Comparison of ENCODE assay signal across 21 mouse cellular contexts in the genomic region with DNA sequence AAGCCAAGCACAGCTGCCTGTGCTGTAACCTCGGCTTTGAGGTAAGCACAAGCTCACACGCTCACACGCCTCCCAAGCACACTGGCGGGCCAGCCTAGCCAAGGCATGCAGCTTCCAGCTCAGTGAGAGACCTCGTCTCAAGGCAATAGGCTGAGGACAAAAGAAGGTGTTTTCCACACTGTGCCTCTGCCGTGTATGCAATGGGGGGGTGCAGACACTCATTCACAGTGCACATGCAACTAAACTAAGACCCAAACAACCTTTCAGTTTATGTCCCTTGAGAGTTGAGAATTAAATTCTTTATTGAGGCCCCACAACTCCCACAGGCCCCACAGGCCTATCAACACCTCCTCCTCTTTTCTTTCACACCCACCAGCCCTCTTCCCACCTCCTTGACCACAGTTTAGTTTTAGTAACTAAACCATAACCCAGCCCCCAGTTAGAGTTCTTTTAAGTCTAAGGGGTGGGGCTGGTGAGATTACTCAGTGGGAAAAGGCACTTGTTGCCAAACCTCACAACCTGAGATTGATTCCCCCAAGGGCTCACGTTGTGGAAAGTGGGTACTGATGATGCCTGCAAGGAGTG. TPM values are rescaled to one million over a fixed set of nuclear protein-coding genes. Genes with fewer than 3 reads are reported as not detected.
DNase-seq lines count a peak whose midpoint lies in the region; ATAC-seq and TF ChIP-seq lines count a peak whose summit lies in the region.
"Had no signal": no experiment of that assay in that cellular context is flagged by ENCODE, and none has a peak within 500 bp of the region (broad histone marks: within the 10 kb centered on the region; RNA-seq: fewer than 3 reads in every experiment).

No protein-coding gene starts in this region.

- peak; percentile 10 to 24 for DNase-seq in kidney, postnatal 4 days
- peak; percentile 24 for DNase-seq in T-cell, adult 2 months (ENCODE audit: low spot score)
- no peak for DNase-seq in yolk sac, embryonic 10.5 days (ENCODE audit: low spot score)
- DNase-seq in lung, postnatal 0 days (ENCODE audit: low spot score) = no peak
- DNase-seq in cerebellum, adult 8-10 months = no peak
- DNase-seq: adrenal gland, adult 2 months; cerebellum, adult 2 months; cerebellum, postnatal 36 days; heart, postnatal 14 days; left cerebral cortex, postnatal 4 days; lung, postnatal 14 days; thymus, adult 18-20 months; thymus, postnatal 4 days had no signal

- TF ChIP-seq EP300 in lung, postnatal 0 days (IDR thresholded peaks at IDR 0.05) = no peak

- peaks cover 29% of the 10 kb centered on the region for H3K4me1 ChIP-seq in kidney, embryonic 15.5 days
- H3K4me1 ChIP-seq in lung, postnatal 0 days (ENCODE audit: insufficient read depth, low read depth, low read length) = no peaks in the 10 kb centered on the region
- H3K4me1 ChIP-seq: forebrain, embryonic 13.5 days; hindbrain, embryonic 13.5 days; intestine, embryonic 15.5 days; midbrain, embryonic 12.5 days had no signal

- no peaks in the 10 kb centered on the region for H3K36me3 ChIP-seq in kidney, embryonic 15.5 days
- H3K36me3 ChIP-seq in lung, postnatal 0 days (ENCODE audit: insufficient read depth, low read length) = no peaks in the 10 kb centered on the region
- H3K36me3 ChIP-seq: heart, embryonic 12.5 days; hindbrain, embryonic 13.5 days; intestine, embryonic 15.5 days; midbrain, embryonic 12.5 days had no signal

- no peaks in the 10 kb centered on the region for H3K9me3 ChIP-seq in kidney, embryonic 15.5 days (replicated peaks)
- no peaks in the 10 kb centered on the region for H3K9me3 ChIP-seq in lung, postnatal 0 days (ENCODE audit: low read length)
- H3K9me3 ChIP-seq: forebrain, embryonic 13.5 days; heart, embryonic 12.5 days; hindbrain, embryonic 13.5 days; intestine, embryonic 15.5 days; midbrain, embryonic 12.5 days had no signal

- no peak overlapping the region; the same call in 1 of the 2 replicates for H3K27ac ChIP-seq in kidney, embryonic 15.5 days
- no peak overlapping the region for H3K27ac ChIP-seq in lung, postnatal 0 days (ENCODE audit: low read length)
- H3K27ac ChIP-seq: forebrain, embryonic 13.5 days; hindbrain, embryonic 13.5 days; intestine, embryonic 15.5 days; midbrain, embryonic 12.5 days had no signal

- TF ChIP-seq CTCF in lung, postnatal 0 days (IDR thresholded peaks at IDR 0.05) = no peak

- ATAC-seq in kidney, embryonic 15.5 days (replicated peaks; ENCODE audit: low FRiP score) = no peak
- peak; percentile 59 for ATAC-seq in CD4-positive, CD25-positive, alpha-beta regulatory T cell, adult 4 months
- ATAC-seq in monocyte, adult 5-6 weeks (replicated peaks; ENCODE audit: insufficient number of reproducible peaks, low FRiP score, low TSS enrichment, poor library complexity, severe bottlenecking) = peak; percentile 58; the same call in 1 of the 2 replicates
- ATAC-seq in lung, postnatal 0 days = no peak
- ATAC-seq: forebrain, embryonic 13.5 days; intestine, embryonic 15.5 days had no signal

- no peak overlapping the region for H3K4me2 ChIP-seq in kidney, embryonic 15.5 days
- H3K4me2 ChIP-seq in lung, postnatal 0 days (replicated peaks; ENCODE audit: low read depth, low read length) = no peak overlapping the region
- H3K4me2 ChIP-seq: forebrain, embryonic 13.5 days; heart, embryonic 12.5 days; hindbrain, embryonic 13.5 days; intestine, embryonic 15.5 days; midbrain, embryonic 12.5 days had no signal

- WGBS in kidney, embryonic 15.5 days = 55% methylated on average over 7 of the region's 7 CpGs
- 57% methylated on average over 7 of the region's 7 CpGs for WGBS in lung, postnatal 0 days

- H3K27me3 ChIP-seq in kidney, embryonic 15.5 days = no peaks in the 10 kb centered on the region
- no peaks in the 10 kb centered on the region for H3K27me3 ChIP-seq in lung, postnatal 0 days (replicated peaks; ENCODE audit: insufficient read depth, low read length)
- H3K27me3 ChIP-seq: forebrain, embryonic 13.5 days; heart, embryonic 12.5 days; hindbrain, embryonic 13.5 days; intestine, embryonic 15.5 days; midbrain, embryonic 12.5 days had no signal

- H3K4me3 ChIP-seq in kidney, embryonic 15.5 days (replicated peaks) = no peak overlapping the region
- H3K4me3 ChIP-seq in lung, postnatal 0 days (ENCODE audit: low read depth, low read length) = no peak overlapping the region
- H3K4me3 ChIP-seq: forebrain, embryonic 13.5 days; heart, embryonic 12.5 days; hindbrain, embryonic 13.5 days; intestine, embryonic 15.5 days; midbrain, embryonic 12.5 days had no signal

- no peak overlapping the region for H3K9ac ChIP-seq in kidney, embryonic 15.5 days
- no peak overlapping the region for H3K9ac ChIP-seq in lung, postnatal 0 days (replicated peaks; ENCODE audit: low read depth)
- H3K9ac ChIP-seq: forebrain, embryonic 13.5 days; heart, embryonic 12.5 days; hindbrain, embryonic 13.5 days; intestine, embryonic 15.5 days; midbrain, embryonic 12.5 days had no signal

RNA-seq across cellular contexts. Expression of gene Ppp4r2, which starts 8.9 kb away (rescaled TPM):
- 21.5 and 22.6 TPM in 2 replicates for polyA plus RNA-seq in kidney, embryonic 15.5 days (2015; fragmentation: Nextera tagmentation; extraction: Ambion mirVana)
- polyA plus RNA-seq in CD4-positive, CD25-positive, alpha-beta regulatory T cell, adult 4 months (2017; shearing (Covaris generic)) = 10 to 100 TPM; 23.9 to 41.8 TPM
- 121 to 148 TPM (median 146 TPM) in 3 replicates for total RNA-seq in monocyte, adult 5-6 weeks (2017)
- polyA plus RNA-seq in lung, postnatal 0 days (2015; fragmentation: Nextera tagmentation; extraction: Ambion mirVana) = 12.1 and 14.3 TPM in 2 replicates

Comparison
In these comparisons a context has a peak if more than half of its experiments do, and no peak if none do; other contexts are left out.
1. DNase-seq: peak in kidney, postnatal 4 days (2 of 2) and T-cell, adult 2 months (single experiment); none in yolk sac, embryonic 10.5 days (single experiment), lung, postnatal 0 days (single experiment) and cerebellum, adult 8-10 months (single experiment).
2. ATAC-seq: peak in CD4-positive, CD25-positive, alpha-beta regulatory T cell, adult 4 months (single experiment) and monocyte, adult 5-6 weeks (single experiment); none in kidney, embryonic 15.5 days (single experiment) and lung, postnatal 0 days (single experiment).